Mouse (Mus musculus) limb, embryonic 11.5 days (tissue): ENCODE results near the gene Mcpt8. TPM values are rescaled to one million over a fixed set of nuclear protein-coding genes. Genes with fewer than 3 reads are reported as not detected.
"Not testable (repeated sequence)": the region's sequence is repeated elsewhere in the genome, so short reads cannot be mapped to it uniquely, and the experiment has no call there.

ENCODE experiments used
- ATAC-seq: fragments of 200-750 bp; cut with Nextera tagmentation; 2 replicates; pipeline ENCODE4 v1.8.0; 2017; ENCODE audit warnings: low read depth; ENCODE audit not compliant: insufficient number of reproducible peaks, low FRiP score, low TSS enrichment
- DNase-seq: peaks from one replicate; pipeline ENCODE4 v3.0.0-alpha.2; 2015; ENCODE audit warnings: low spot score
- H3K27ac ChIP-seq: fragments of 300-500 bp; sonication (generic); replicated peaks from 2 replicates; pipeline ENCODE4 v1.5.1; 2014; ENCODE audit warnings: low read depth, mild to moderate bottlenecking, low read length
- H3K27me3 ChIP-seq: fragments of 300-500 bp; sonication (generic); 2 replicates; pipeline ENCODE4 v1.6.1; 2014; ENCODE audit warnings: mild to moderate bottlenecking, low read length, mixed read lengths; ENCODE audit not compliant: control insufficient read depth, insufficient read depth
- H3K36me3 ChIP-seq: fragments of 300-500 bp; sonication (generic); 2 replicates; pipeline ENCODE4 v1.6.1; 2014; ENCODE audit warnings: mild to moderate bottlenecking, low read length, moderate library complexity, mixed read lengths; ENCODE audit not compliant: control insufficient read depth, insufficient read depth
- H3K4me1 ChIP-seq: fragments of 300-500 bp; sonication (generic); 2 replicates; pipeline ENCODE4 v1.6.1; 2014; ENCODE audit warnings: low read length, mixed read lengths; ENCODE audit not compliant: control insufficient read depth, insufficient read depth
- H3K4me2 ChIP-seq: fragments of 300-500 bp; sonication (generic); 2 replicates; pipeline ENCODE4 v1.6.1; 2014; ENCODE audit warnings: low read depth, mild to moderate bottlenecking, moderate library complexity; ENCODE audit not compliant: severe bottlenecking
- H3K4me3 ChIP-seq: fragments of 300-500 bp; sonication (generic); 2 replicates; pipeline ENCODE4 v1.5.1; 2014; ENCODE audit warnings: low read depth, low read length
- H3K9ac ChIP-seq: fragments of 300-500 bp; sonication (generic); 2 replicates; pipeline ENCODE4 v1.6.1; 2014; ENCODE audit warnings: mild to moderate bottlenecking, low read length
- H3K9me3 ChIP-seq: fragments of 300-500 bp; sonication (generic); 2 replicates; pipeline ENCODE4 v1.6.1; 2016; ENCODE audit warnings: low read length; ENCODE audit not compliant: control insufficient read depth
- WGBS: fragments of 180-500 bp; shearing (Covaris S2); extraction: QIAGEN DNeasy Blood & Tissue Kit; methylation state at CpG from one replicate; pipeline ENCODE4 v1.1.7; 2014; 5-methylcytosine and 5-hydroxymethylcytosine counted together
- microRNA-seq: library from miRNA; unstranded; fragments of <30 nt; microRNA quantifications from one replicate; pipeline ENCODE4, GENCODE M21; 2016
- polyA plus RNA-seq: library from polyadenylated mRNA; unstranded; fragments of >200 nt; fragmentation: Nextera tagmentation; extraction: Ambion mirVana; gene quantifications from 2 replicates; pipeline ENCODE4 v1.2.1, GENCODE M21; 2014

Mcpt8 gene
- polyA plus RNA-seq, 1 experiment from 2014 or later, result not detected

DNA sequence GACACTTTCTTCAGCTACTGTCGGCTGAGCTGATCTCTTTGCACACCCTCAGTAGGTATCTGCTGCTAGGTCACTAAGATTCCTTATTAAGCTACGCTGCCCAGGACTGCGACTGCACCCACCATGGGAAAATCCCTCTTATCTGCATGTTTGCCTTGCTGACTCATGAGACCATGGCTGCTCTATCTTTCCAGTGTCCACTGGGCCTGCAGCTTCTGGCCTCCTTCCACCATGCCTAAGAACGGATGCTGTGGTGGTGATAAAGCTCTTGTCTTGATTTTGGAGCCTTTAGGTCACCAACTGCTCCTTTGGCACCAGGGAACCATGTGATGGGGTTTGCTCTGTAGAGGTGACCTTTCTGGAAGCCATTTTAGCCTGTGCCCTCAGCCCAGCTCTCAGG, 27.4 kb downstream of the Mcpt8 start:
- Histone ChIP-seq H3K9me3 (no peaks in the 10 kb centered on the region), H3K4me3 (no peak overlapping the region), H3K36me3 (no peaks in the 10 kb centered on the region), H3K27ac (no peak overlapping the region), H3K27me3 (no peaks in the 10 kb centered on the region), H3K4me2 (no peak overlapping the region), H3K4me1 (no peaks in the 10 kb centered on the region), H3K9ac (no peak overlapping the region)
- 89% methylated on average over 4 of the region's 4 CpGs for WGBS
- DNase-seq (no peak), ATAC-seq (no peak)

DNA sequence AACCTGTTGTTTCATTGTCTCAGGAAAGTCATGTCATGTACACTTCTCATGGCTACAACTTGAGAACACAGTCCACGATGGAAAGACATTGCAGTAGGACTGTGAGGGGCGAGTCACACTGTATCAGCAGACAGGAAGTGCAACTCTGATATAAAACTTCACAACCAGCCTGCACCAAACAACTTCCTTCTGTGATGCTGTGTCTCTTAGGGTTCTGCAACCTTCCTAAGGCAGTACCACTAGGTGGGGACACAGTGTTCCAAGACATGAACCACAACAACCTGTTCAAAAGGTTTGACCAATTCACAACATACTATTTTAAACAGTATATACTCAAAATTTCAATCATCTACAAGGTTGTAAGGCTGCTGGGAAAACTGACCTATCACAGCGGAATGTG, 29.7 kb downstream of the Mcpt8 start:
- H3K27ac ChIP-seq, result no peak overlapping the region
- DNase-seq, result no peak
- no peak overlapping the region for H3K4me2 ChIP-seq
- no peaks in the 10 kb centered on the region for H3K9me3 ChIP-seq
- 80% methylated on average over 3 of the region's 3 CpGs for WGBS
- H3K4me3 ChIP-seq, result no peak overlapping the region
- H3K36me3 ChIP-seq, result no peaks in the 10 kb centered on the region
- no peaks in the 10 kb centered on the region for H3K27me3 ChIP-seq
- no peak overlapping the region for H3K9ac ChIP-seq
- ATAC-seq, result no peak
- H3K4me1 ChIP-seq, result no peaks in the 10 kb centered on the region

DNA sequence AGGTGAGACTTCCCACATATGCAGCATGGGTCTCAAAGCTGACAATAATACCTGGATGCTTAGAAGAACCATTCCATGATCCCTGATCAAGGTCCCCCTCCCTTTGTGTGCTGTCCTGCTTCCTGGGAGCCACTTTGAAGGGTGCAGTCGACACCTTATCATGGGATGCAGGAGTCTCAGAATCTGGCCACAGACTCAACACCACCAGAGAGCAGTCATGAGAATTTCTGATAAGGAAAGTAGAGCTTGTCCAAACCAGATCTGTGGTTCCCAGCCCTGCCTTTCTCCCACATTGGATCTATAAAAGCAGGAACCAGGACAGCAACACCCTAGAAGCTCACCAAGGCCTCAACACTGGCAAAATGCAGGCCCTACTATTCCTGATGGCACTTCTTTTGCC, 43.3 kb downstream of the Mcpt8 start, which contains the start of gene Mcpt2:
Gene Mcpt2, plus strand, starts transcription at position 250 of the 400 bp plus-strand sequence.
- 89% methylated on average over 1 of the region's 1 CpGs for WGBS
- not testable (repeated sequence) for H3K9ac ChIP-seq, H3K9me3 ChIP-seq, ATAC-seq, H3K4me3 ChIP-seq, H3K4me2 ChIP-seq, H3K27me3 ChIP-seq, H3K27ac ChIP-seq, H3K4me1 ChIP-seq, DNase-seq, H3K36me3 ChIP-seq

DNA sequence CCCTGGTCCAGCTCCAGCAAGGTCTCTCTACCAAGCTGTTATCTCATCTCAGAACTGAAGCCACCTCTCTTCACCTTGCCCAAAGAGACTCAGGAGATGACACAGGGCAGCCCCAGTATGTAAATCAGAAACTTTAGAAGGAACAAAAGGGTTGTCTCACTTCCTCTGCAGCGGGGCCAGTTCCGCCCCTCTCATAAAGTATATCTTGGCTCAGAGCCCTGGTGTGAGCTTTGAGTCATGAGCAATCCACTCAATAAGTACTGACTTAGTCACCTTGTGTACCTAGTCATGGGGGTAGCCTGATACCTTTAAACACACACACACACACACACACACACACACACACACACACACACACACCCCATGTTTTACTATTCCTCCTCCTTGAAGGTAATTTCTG, 50.6 kb downstream of the Mcpt8 start:
- DNase-seq (no peak), ATAC-seq (no peak)
- Histone ChIP-seq H3K4me3 (no peak overlapping the region), H3K27ac (no peak overlapping the region), H3K27me3 (no peaks in the 10 kb centered on the region), H3K9ac (no peak overlapping the region), H3K9me3 (no peaks in the 10 kb centered on the region), H3K4me2 (no peak overlapping the region), H3K4me1 (no peaks in the 10 kb centered on the region), H3K36me3 (no peaks in the 10 kb centered on the region)
- WGBS, result 84% methylated on average over 2 of the region's 2 CpGs

Small RNA genes lying within 50 kb of the gene (microRNA-seq; reads per million reads assigned to microRNA genes)
- gene Mir6949, result not detected

Other genes with a start within 250 kb of the Mcpt8 start
- gene Nynrin, start 231.3 kb downstream of the Mcpt8 start, polyA plus RNA-seq, result 21.6 and 24.7 TPM in 2 replicates
- 0.11 and 0.27 TPM in 2 replicates for gene Cbln3, start 200.9 kb downstream of the Mcpt8 start, polyA plus RNA-seq
- gene Khnyn, start 200.3 kb downstream of the Mcpt8 start, polyA plus RNA-seq, result 17.4 and 18.4 TPM in 2 replicates
- 67.2 and 70.2 TPM in 2 replicates for gene Sdr39u1, start 185.0 kb downstream of the Mcpt8 start, polyA plus RNA-seq
- gene Cma1, start 140.6 kb downstream of the Mcpt8 start, polyA plus RNA-seq, result not detected in 2 replicates
- gene Cma2, start 134.3 kb downstream of the Mcpt8 start, polyA plus RNA-seq, result not detected in 2 replicates
- gene Mcpt1, start 67.3 kb downstream of the Mcpt8 start, polyA plus RNA-seq, result not detected in 2 replicates
- gene Mcpt9, start 54.8 kb downstream of the Mcpt8 start, polyA plus RNA-seq, result not detected in 2 replicates
- gene Mcpt2, start 43.2 kb downstream of the Mcpt8 start, polyA plus RNA-seq, result not detected in 2 replicates
- not detected in 2 replicates for gene Mcpt4, start 23.0 kb downstream of the Mcpt8 start, polyA plus RNA-seq
- not detected in 2 replicates for gene Ctsg, start 17.3 kb upstream of the Mcpt8 start, polyA plus RNA-seq
- gene Gzme, start 35.4 kb upstream of the Mcpt8 start, polyA plus RNA-seq, result not detected in 2 replicates
- not detected in 2 replicates for gene Gzmd, start 47.3 kb upstream of the Mcpt8 start, polyA plus RNA-seq
- not detected in 2 replicates for gene Gzmg, start 74.3 kb upstream of the Mcpt8 start, polyA plus RNA-seq
- not detected in 2 replicates for gene Gzmn, start 89.3 kb upstream of the Mcpt8 start, polyA plus RNA-seq
- not detected in 2 replicates for gene Gzmf, start 126.1 kb upstream of the Mcpt8 start, polyA plus RNA-seq
- not detected in 2 replicates for gene Gzmc, start 149.4 kb upstream of the Mcpt8 start, polyA plus RNA-seq
- not detected in 2 replicates for gene Gzmb, start 177.0 kb upstream of the Mcpt8 start, polyA plus RNA-seq